Comparison of ENCODE assay signal across 8 mouse cellular contexts in the genomic region with DNA sequence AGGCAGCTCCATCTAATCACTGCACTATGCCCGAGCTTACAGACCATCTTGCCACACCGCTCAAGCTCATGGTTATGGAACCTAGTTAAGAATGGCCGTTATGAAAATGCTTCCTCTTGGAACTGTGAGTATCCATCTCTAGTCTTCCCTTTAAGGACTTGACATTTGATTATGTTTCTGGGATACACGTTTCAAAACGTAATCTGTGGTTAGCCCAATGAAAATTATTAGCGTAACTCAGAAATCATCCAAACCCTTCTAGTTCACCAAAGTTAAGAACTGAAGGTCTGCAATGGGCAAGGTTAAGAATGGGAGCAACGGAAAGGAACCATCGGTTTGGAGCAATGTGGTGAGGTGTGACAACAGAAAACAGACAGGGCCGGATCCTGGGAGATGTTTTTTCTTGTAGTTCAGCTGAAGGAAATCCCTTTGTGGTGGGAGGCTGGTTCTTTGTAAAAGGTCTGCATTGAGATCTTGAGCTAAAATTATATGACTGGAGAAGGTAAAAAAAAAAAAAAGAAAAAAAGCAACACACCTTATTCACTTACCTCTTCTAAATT. TPM values are rescaled to one million over a fixed set of nuclear protein-coding genes. Genes with fewer than 3 reads are reported as not detected.
DNase-seq lines count a peak whose midpoint lies in the region; ATAC-seq and TF ChIP-seq lines count a peak whose summit lies in the region.

No protein-coding gene starts in this region.

- H3K27ac ChIP-seq in embryonic facial prominence, embryonic 13.5 days, result no peak overlapping the region
- no peak overlapping the region for H3K27ac ChIP-seq in intestine, embryonic 15.5 days
- peak overlapping the region; percentile 82; the same call in 1 of the 2 replicates for H3K27ac ChIP-seq in neural tube, embryonic 13.5 days (replicated peaks)

- ATAC-seq in embryonic facial prominence, embryonic 13.5 days (ENCODE audit: insufficient number of reproducible peaks, insufficient read depth, low FRiP score, low TSS enrichment, low read depth), result no peak
- ATAC-seq in intestine, embryonic 15.5 days, result no peak
- no peak for ATAC-seq in neural tube, embryonic 13.5 days (ENCODE audit: low read depth)
- ATAC-seq in cerebellum, adult (ENCODE audit: insufficient number of reproducible peaks, low FRiP score, low TSS enrichment), result no peak
- no peak for ATAC-seq in monocyte, adult 5-6 weeks (replicated peaks; ENCODE audit: insufficient number of reproducible peaks, low FRiP score, low TSS enrichment, poor library complexity, severe bottlenecking)

- no peaks in the 10 kb centered on the region for H3K9me3 ChIP-seq in embryonic facial prominence, embryonic 13.5 days
- no peaks in the 10 kb centered on the region for H3K9me3 ChIP-seq in intestine, embryonic 15.5 days
- H3K9me3 ChIP-seq in neural tube, embryonic 13.5 days, result no peaks in the 10 kb centered on the region

- peak overlapping the region; percentile 89 for H3K9ac ChIP-seq in embryonic facial prominence, embryonic 13.5 days
- peak overlapping the region; percentile 76 for H3K9ac ChIP-seq in intestine, embryonic 15.5 days
- H3K9ac ChIP-seq in neural tube, embryonic 13.5 days, result peak overlapping the region; percentile 89

- peak overlapping the region; percentile 88 for H3K4me3 ChIP-seq in lung, adult 2 months (replicated peaks; ENCODE audit: extremely low read depth, low read depth, low read length)
- H3K4me3 ChIP-seq in embryonic facial prominence, embryonic 13.5 days, result peak overlapping the region; percentile 86
- peak overlapping the region; percentile 95 for H3K4me3 ChIP-seq in intestine, embryonic 15.5 days (replicated peaks)
- H3K4me3 ChIP-seq in neural tube, embryonic 13.5 days, result peak overlapping the region; percentile 84

- TF ChIP-seq POLR2A in lung, adult 2 months (IDR thresholded peaks at IDR 0.05; ENCODE audit: borderline replicate concordance, extremely low read depth, low read depth, low read length), result no peak

- H3K4me1 ChIP-seq in lung, adult 2 months (ENCODE audit: control insufficient read depth, insufficient read depth, low read length), result peaks cover 2% of the 10 kb centered on the region; the same call in 1 of the 2 replicates
- H3K4me1 ChIP-seq in embryonic facial prominence, embryonic 13.5 days, result peaks cover 8% of the 10 kb centered on the region; the same call in 1 of the 2 replicates
- H3K4me1 ChIP-seq in intestine, embryonic 15.5 days (replicated peaks), result 0 out of 2 replicates have a peak, but pooled peaks cover 6% of the 10 kb centered on the region
- peaks cover 16% of the 10 kb centered on the region for H3K4me1 ChIP-seq in neural tube, embryonic 13.5 days (replicated peaks)

- DNase-seq in lung, adult 2 months, result no peak
- no peak for DNase-seq in lung, postnatal 10 days
- no peak for DNase-seq in natural killer cell, adult 2 months (ENCODE audit: low spot score in 2 of 2)

- no peak for TF ChIP-seq CTCF in lung, adult 2 months (IDR thresholded peaks at IDR 0.05; ENCODE audit: insufficient read depth, low read length)

- H3K36me3 ChIP-seq in embryonic facial prominence, embryonic 13.5 days, result no peaks in the 10 kb centered on the region
- H3K36me3 ChIP-seq in intestine, embryonic 15.5 days, result 0 out of 2 replicates have a peak, but pooled peaks cover 2% of the 10 kb centered on the region
- no peaks in the 10 kb centered on the region for H3K36me3 ChIP-seq in neural tube, embryonic 13.5 days

- peak overlapping the region; percentile 90 for H3K4me2 ChIP-seq in embryonic facial prominence, embryonic 13.5 days
- peak overlapping the region; percentile 86 for H3K4me2 ChIP-seq in intestine, embryonic 15.5 days (replicated peaks)
- H3K4me2 ChIP-seq in neural tube, embryonic 13.5 days, result peak overlapping the region; percentile 74

- no peaks in the 10 kb centered on the region for H3K27me3 ChIP-seq in embryonic facial prominence, embryonic 13.5 days
- no peaks in the 10 kb centered on the region for H3K27me3 ChIP-seq in intestine, embryonic 15.5 days (replicated peaks)
- H3K27me3 ChIP-seq in neural tube, embryonic 13.5 days, result 0 out of 2 replicates have a peak, but pooled peaks cover 4% of the 10 kb centered on the region

- 27% methylated on average over 9 of the region's 9 CpGs for WGBS in lung, adult 2 months
- 34% methylated on average over 9 of the region's 9 CpGs for WGBS in embryonic facial prominence, embryonic 13.5 days
- WGBS in intestine, embryonic 15.5 days, result 37% methylated on average over 9 of the region's 9 CpGs
- WGBS in neural tube, embryonic 13.5 days, result 41% methylated on average over 9 of the region's 9 CpGs

RNA-seq across cellular contexts. Expression of a gene that starts 1.2 kb away (rescaled TPM):
- 31.1 and 39.1 TPM in 2 replicates for polyA plus RNA-seq in lung, adult 2 months (2012; rRNA removed)
- polyA plus RNA-seq in embryonic facial prominence, embryonic 13.5 days (2015; fragmentation: Nextera tagmentation; extraction: Ambion mirVana), result 12.2 and 12.3 TPM in 2 replicates
- 40.1 and 40.3 TPM in 2 replicates for polyA plus RNA-seq in intestine, embryonic 15.5 days (2015; fragmentation: Nextera tagmentation; extraction: Ambion mirVana)
- 13.2 and 17.7 TPM in 2 replicates for polyA plus RNA-seq in neural tube, embryonic 13.5 days (2015; fragmentation: Nextera tagmentation; extraction: Ambion mirVana)
- total RNA-seq in monocyte, adult 5-6 weeks (2017), result 48.7 to 59.9 TPM (median 49.7 TPM) in 3 replicates
